Mouse (Mus musculus) natural killer cell, adult 2 months (primary cell): ENCODE results near the gene Npas1.

Experiments
- DNase-seq, 2 experiments: peaks; one replicate each; pipeline ENCODE4 v3.0.0; 2022; ENCODE audit warnings: low spot score in 2 of 2

Npas1 gene

GRCm38 (mm10) chr7:16477628-16478027, at the start of gene Npas1:
TSS of gene Npas1 (minus strand) at chr7:16477728.
- no peak for DNase-seq

GRCm38 (mm10) chr7:16525995-16526394, 48.5 kb upstream of the Npas1 start:
- no peak for DNase-seq

GRCm38 (mm10) chr7:16525448-16525847, 47.9 kb upstream of the Npas1 start:
- DNase-seq = no peak

- no peak for DNase-seq
These were observed 46.8 kb upstream of the Npas1 start for GRCm38 (mm10) chr7:16524308-16524707.

- DNase-seq = no peak
These were observed 41.8 kb upstream of the Npas1 start for GRCm38 (mm10) chr7:16519310-16519709.

- no peak for DNase-seq
These were observed 39.7 kb upstream of the Npas1 start for GRCm38 (mm10) chr7:16517198-16517597.

- peak; percentile 35 to 56 for DNase-seq
These were observed 29.8 kb upstream of the Npas1 start for GRCm38 (mm10) chr7:16507284-16507683.

GRCm38 (mm10) chr7:16505226-16505593, 27.7 kb upstream of the Npas1 start:
- DNase-seq = no peak

- DNase-seq = no peak
These were observed 27.2 kb upstream of the Npas1 start for GRCm38 (mm10) chr7:16504573-16505225.

GRCm38 (mm10) chr7:16501571-16501970, 24.0 kb upstream of the Npas1 start:
- DNase-seq = no peak

- DNase-seq = no peak
These were observed 22.2 kb upstream of the Npas1 start for GRCm38 (mm10) chr7:16499671-16500104.

GRCm38 (mm10) chr7:16496260-16496659, 18.7 kb upstream of the Npas1 start:
- no peak for DNase-seq

- DNase-seq = peak; percentile 3 to 39
These were observed 15.8 kb upstream of the Npas1 start for GRCm38 (mm10) chr7:16493361-16493760.

- no peak for DNase-seq
These were observed 14.7 kb upstream of the Npas1 start for GRCm38 (mm10) chr7:16492211-16492610.

GRCm38 (mm10) chr7:16491759-16492158, 14.2 kb upstream of the Npas1 start:
- peak; percentile 25 to 61 for DNase-seq

GRCm38 (mm10) chr7:16489948-16490347, 12.4 kb upstream of the Npas1 start:
- no peak for DNase-seq

GRCm38 (mm10) chr7:16488816-16489215, 11.3 kb upstream of the Npas1 start:
- DNase-seq = no peak

- DNase-seq = no peak
These were observed 933 bp downstream of the Npas1 start for GRCm38 (mm10) chr7:16476600-16476989.

GRCm38 (mm10) chr7:16475764-16476599, 1.5 kb downstream of the Npas1 start:
- DNase-seq = no peak

GRCm38 (mm10) chr7:16475321-16475720, 2.2 kb downstream of the Npas1 start:
- no peak for DNase-seq

- no peak for DNase-seq
These were observed 3.1 kb downstream of the Npas1 start for GRCm38 (mm10) chr7:16474445-16474844.

- DNase-seq = no peak
These were observed 3.7 kb downstream of the Npas1 start for GRCm38 (mm10) chr7:16473847-16474246.

GRCm38 (mm10) chr7:16472116-16472709, 5.3 kb downstream of the Npas1 start:
- no peak for DNase-seq
